Mouse (Mus musculus): ENCODE data around the gene Tcf7l1.

GRCm38 (mm10) chr6:72714726-72715125 lies 74.3 kb downstream of the Tcf7l1 start:
- TF ChIP-seq CTCF (IDR thresholded peaks at IDR 0.05; ENCODE audit: borderline replicate concordance, insufficient read depth, low read depth, low read length) = no peak
- TF ChIP-seq POLR2A (IDR thresholded peaks at IDR 0.05; ENCODE audit: borderline replicate concordance, insufficient read depth, low read length) = no peak

All from cerebellum, adult 2 months (tissue).